Mouse (Mus musculus) heart, embryonic 14.5 days (tissue): Measurements from ENCODE around the gene Rpl22l1. TPM values are rescaled to one million over a fixed set of nuclear protein-coding genes. Genes with fewer than 3 reads are reported as not detected.
"Not testable (repeated sequence)": the region's sequence is repeated elsewhere in the genome, so short reads cannot be mapped to it uniquely, and the experiment has no call there.

Source experiments
- ATAC-seq: fragments of 200-750 bp; cut with Nextera tagmentation; 2 replicates; pipeline ENCODE4 v1.8.0; 2017; ENCODE audit warnings: low read depth, moderate TSS enrichment; ENCODE audit not compliant: insufficient number of reproducible peaks, insufficient read depth, low FRiP score
- H3K27ac ChIP-seq, 2 experiments: fragments of 200-500 bp in 1 of 2; fragments of 300-500 bp in 1 of 2; sonication (generic) in 1 of 2; replicated peaks in 1 of 2; 2 replicates each; pipeline ENCODE4 v1.5.1; 2012 to 2014; ENCODE audit warnings: low read depth in 2 of 2, low read length in 2 of 2, control low read depth in 1 of 2, mild to moderate bottlenecking in 1 of 2, mixed read lengths in 1 of 2; ENCODE audit not compliant: control insufficient read depth in 1 of 2, insufficient read depth in 1 of 2
- H3K27me3 ChIP-seq: fragments of 300-500 bp; sonication (generic); 2 replicates; pipeline ENCODE4 v1.6.1; 2014; ENCODE audit warnings: mild to moderate bottlenecking, low read length, control low read depth; ENCODE audit not compliant: control insufficient read depth, insufficient read depth
- H3K36me3 ChIP-seq: fragments of 300-500 bp; sonication (generic); 2 replicates; pipeline ENCODE4 v1.6.1; 2014; ENCODE audit warnings: mild to moderate bottlenecking, control low read depth, low read length, mixed read lengths; ENCODE audit not compliant: control insufficient read depth, insufficient read depth
- H3K4me1 ChIP-seq, 2 experiments: fragments of 200-500 bp in 1 of 2; fragments of 300-500 bp in 1 of 2; sonication (generic) in 1 of 2; 2 replicates each; pipeline ENCODE4 v1.6.1; 2012 to 2014; ENCODE audit warnings: low read length in 2 of 2, control low read depth in 1 of 2, mixed read lengths in 1 of 2; ENCODE audit not compliant: control insufficient read depth in 2 of 2, insufficient read depth in 2 of 2
- H3K4me2 ChIP-seq: fragments of 300-500 bp; sonication (generic); 2 replicates; pipeline ENCODE4 v1.6.1; 2014; ENCODE audit warnings: mild to moderate bottlenecking, low read length
- H3K4me3 ChIP-seq, 2 experiments: fragments of 200-500 bp in 1 of 2; fragments of 300-500 bp in 1 of 2; sonication (generic) in 1 of 2; 2 replicates each; pipeline ENCODE4 v1.5.1; 2012 to 2014; ENCODE audit warnings: low read length in 2 of 2, mild to moderate bottlenecking in 2 of 2, control low read depth in 1 of 2, low read depth in 1 of 2, moderate library complexity in 1 of 2; ENCODE audit not compliant: control insufficient read depth in 1 of 2, insufficient read depth in 1 of 2
- H3K9ac ChIP-seq: fragments of 300-500 bp; sonication (generic); 2 replicates; pipeline ENCODE4 v1.6.1; 2014; ENCODE audit warnings: mild to moderate bottlenecking, low read length
- H3K9me3 ChIP-seq: fragments of 300-500 bp; sonication (generic); 2 replicates; pipeline ENCODE4 v1.6.1; 2016; ENCODE audit warnings: low read length, control low read depth; ENCODE audit not compliant: control insufficient read depth
- WGBS: fragments of 180-500 bp; shearing (Covaris S2); extraction: QIAGEN DNeasy Blood & Tissue Kit; methylation state at CpG from one replicate; pipeline ENCODE4 v1.1.7; 2014; 5-methylcytosine and 5-hydroxymethylcytosine counted together
- polyA plus RNA-seq: library from polyadenylated mRNA; unstranded; fragments of >200 nt; fragmentation: Nextera tagmentation; extraction: Ambion mirVana; gene quantifications from 2 replicates; pipeline ENCODE4 v1.2.1, GENCODE M21; 2014

Gene Rpl22l1
- polyA plus RNA-seq, 1 experiment from 2014 or later, result 279 TPM

GRCm38 (mm10) chr3:28836796-28837371, 31.6 kb downstream of the Rpl22l1 start:
- Histone ChIP-seq H3K27me3 (no peaks in the 10 kb centered on the region), H3K4me3 (no peak overlapping the region), H3K36me3 (no peaks in the 10 kb centered on the region), H3K4me2 (no peak overlapping the region), H3K9ac (no peak overlapping the region), H3K27ac (no peak overlapping the region), H3K4me1 (peaks cover 0 to 3% of the 10 kb centered on the region in 2 experiments; a peak in 2 of 4 replicates), H3K9me3 (no peaks in the 10 kb centered on the region)
- ATAC-seq, result no peak
- WGBS, result 75% methylated on average over 2 of the region's 2 CpGs

- ATAC-seq, result no peak
Observed at GRCm38 (mm10) chr3:28841886-28842649, 36.8 kb downstream of the Rpl22l1 start.

DNA sequence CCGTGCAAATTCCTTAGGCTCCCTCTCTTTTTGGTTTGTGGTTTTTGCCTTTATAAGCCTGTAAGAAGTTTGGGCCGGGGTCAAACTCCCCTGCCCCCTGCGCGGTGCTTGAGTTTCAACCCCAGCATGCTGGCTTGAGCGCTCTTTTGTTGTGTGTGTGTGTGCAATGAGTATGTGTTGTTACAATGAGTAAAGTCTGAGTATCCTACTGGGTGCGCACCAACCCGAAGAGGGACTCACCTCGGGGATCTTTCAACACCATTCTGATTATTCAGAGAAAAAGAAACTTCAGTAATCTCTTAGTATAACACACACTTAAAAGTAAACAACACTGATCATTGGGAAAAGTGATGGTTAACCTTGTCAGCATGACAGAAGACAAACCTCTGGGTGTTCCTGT, 38.0 kb downstream of the Rpl22l1 start:
- H3K9me3 ChIP-seq, result no peaks in the 10 kb centered on the region
- H3K4me2 ChIP-seq, result no peak overlapping the region
- H3K27me3 ChIP-seq, result no peaks in the 10 kb centered on the region
- no peak for ATAC-seq
- no peak overlapping the region for H3K9ac ChIP-seq
- WGBS, result 66% methylated on average over 8 of the region's 8 CpGs
- H3K4me1 ChIP-seq, result peaks cover 0 to 10% of the 10 kb centered on the region in 2 experiments; a peak in 2 of 4 replicates
- H3K36me3 ChIP-seq, result no peaks in the 10 kb centered on the region
- H3K4me3 ChIP-seq, result no peak overlapping the region
- no peak overlapping the region for H3K27ac ChIP-seq

More at GRCm38 (mm10) chr3:28841886-28842649, 36.8 kb downstream of the Rpl22l1 start:
- H3K4me3 ChIP-seq, result no peak overlapping the region
- no peaks in the 10 kb centered on the region for H3K27me3 ChIP-seq
- H3K9ac ChIP-seq, result no peak overlapping the region
- H3K4me1 ChIP-seq, result peaks cover 0 to 10% of the 10 kb centered on the region in 2 experiments; a peak in 2 of 4 replicates
- no peak overlapping the region; a peak in 1 of 4 replicates for H3K27ac ChIP-seq
- no peak overlapping the region for H3K4me2 ChIP-seq
- no peaks in the 10 kb centered on the region for H3K36me3 ChIP-seq
- WGBS, result 29% methylated on average over 3 of the region's 3 CpGs
- no peaks in the 10 kb centered on the region for H3K9me3 ChIP-seq

GRCm38 (mm10) chr3:28847115-28847514, 41.9 kb downstream of the Rpl22l1 start:
- H3K9ac ChIP-seq, result no peak overlapping the region
- ATAC-seq, result no peak
- H3K4me2 ChIP-seq, result no peak overlapping the region
- no peaks in the 10 kb centered on the region for H3K9me3 ChIP-seq
- H3K36me3 ChIP-seq, result no peaks in the 10 kb centered on the region
- H3K27me3 ChIP-seq, result no peaks in the 10 kb centered on the region
- H3K27ac ChIP-seq, result no peak overlapping the region
- H3K4me1 ChIP-seq, result peaks cover 0 to 5% of the 10 kb centered on the region in 2 experiments; a peak in 1 of 4 replicates
- no peak overlapping the region for H3K4me3 ChIP-seq

GRCm38 (mm10) chr3:28852174-28852573, 46.9 kb downstream of the Rpl22l1 start:
- H3K9me3 ChIP-seq, H3K4me2 ChIP-seq, H3K27ac ChIP-seq, ATAC-seq, H3K4me1 ChIP-seq, H3K27me3 ChIP-seq, H3K36me3 ChIP-seq, H3K4me3 ChIP-seq, H3K9ac ChIP-seq: not testable (repeated sequence)
- 84% methylated on average over 3 of the region's 3 CpGs for WGBS

Other genes with a start within 250 kb of the Rpl22l1 start
- 0.15 TPM in 1 of 2 replicates, not detected in the other for gene Slc2a2, start 107.5 kb upstream of the Rpl22l1 start, polyA plus RNA-seq
- 12.7 and 12.9 TPM in 2 replicates for gene Eif5a2, start 24.2 kb upstream of the Rpl22l1 start, polyA plus RNA-seq
- not detected in 2 replicates for gene Gm1527, start 87.2 kb downstream of the Rpl22l1 start, polyA plus RNA-seq